Mouse (Mus musculus) gastrocnemius, postnatal 4 days (tissue): ENCODE data around the gene Elob. TPM values are rescaled to one million over a fixed set of nuclear protein-coding genes. Genes with fewer than 3 reads are reported as not detected.
A peak's percentile ranks its signal among the peaks of the same experiment; 100 is the strongest.

Experiments
- DNase-seq, 2 experiments: peaks; one replicate each; pipeline ENCODE4 v3.0.0; 2021 to 2022; ENCODE audit warnings: low spot score in 2 of 2, mixed read lengths in 2 of 2
- microRNA-seq: library from miRNA; unstranded; fragments of <30 nt; microRNA quantifications from one replicate; pipeline ENCODE4 v1.2.0, GENCODE M21; 2021
- total RNA-seq, 2 experiments: library from RNA; stranded (reverse); gene quantifications; 2 replicates each; pipeline ENCODE4 v1.2.3; 2021

The Elob gene
- total RNA-seq, 2 experiments from 2014 or later, result 428 to 459 TPM

- DNase-seq, result no peak
Observed at GRCm38 (mm10) chr17:23786510-23786931, 42.4 kb downstream of the Elob start.

- DNase-seq, result peak; percentile 38 to 64
Observed at GRCm38 (mm10) chr17:23785561-23786471, 43.1 kb downstream of the Elob start, which contains the start of gene Flywch2. Flywch2 (minus strand) TSS chr17:23786081.

GRCm38 (mm10) chr17:23783352-23783751 lies 45.6 kb downstream of the Elob start:
- no peak for DNase-seq

GRCm38 (mm10) chr17:23778447-23778846 lies 50.5 kb downstream of the Elob start:
- DNase-seq, result no peak

- DNase-seq, result no peak
Observed at GRCm38 (mm10) chr17:23777141-23777540, 51.8 kb downstream of the Elob start.

GRCm38 (mm10) chr17:23776216-23776615 lies 52.7 kb downstream of the Elob start:
- DNase-seq, result no peak

Small RNA genes lying within 50 kb of the gene (microRNA-seq; reads per million reads assigned to microRNA genes)
- gene Mir5125, result 1.3 reads per million

Other genes starting within 250 kb of the Elob start
- 1 to 10 TPM; 8.3 to 9.9 TPM for gene Zfp13, start 229.6 kb downstream of the Elob start, total RNA-seq
- not detected for gene Zscan10, start 228.3 kb downstream of the Elob start, total RNA-seq
- under 1 TPM; 0.70 to 0.71 TPM for gene Mmp25, start 183.9 kb downstream of the Elob start, total RNA-seq
- gene Bicdl2, start 168.6 kb downstream of the Elob start, total RNA-seq, result not detected
- gene Hcfc1r1, start 155.5 kb downstream of the Elob start, total RNA-seq, result 100 to 1,000 TPM; 214 to 230 TPM
- 10 to 100 TPM; 18.8 to 20.8 TPM for gene Thoc6, start 155.3 kb downstream of the Elob start, total RNA-seq
- 10 to 100 TPM; 43.7 to 55.5 TPM for gene Tnfrsf12a, start 151.7 kb downstream of the Elob start, total RNA-seq
- not detected for gene Cldn6, start 149.9 kb downstream of the Elob start, total RNA-seq
- gene Cldn9, start 145.1 kb downstream of the Elob start, total RNA-seq, result under 1 TPM; 0.61 to 0.91 TPM
- gene 1520401A03Rik, start 106.4 kb downstream of the Elob start, total RNA-seq, result under 1 TPM; 0.26 to 0.66 TPM
- 10 to 100 TPM; 11.1 to 12.4 TPM for gene Pkmyt1, start 102.8 kb downstream of the Elob start, total RNA-seq
- gene Paqr4, start 88.3 kb downstream of the Elob start, total RNA-seq, result 10 to 100 TPM; 12.5 to 13.4 TPM
- gene Kremen2, start 83.3 kb downstream of the Elob start, total RNA-seq, result under 1 TPM; 0.13 to 0.20 TPM
- 10 to 100 TPM; 44.5 to 49.2 TPM for gene Flywch1, start 57.5 kb downstream of the Elob start, total RNA-seq
- gene Flywch2, start 43.1 kb downstream of the Elob start, total RNA-seq, result 1 to 10 TPM; 5.6 to 6.0 TPM
- gene Srrm2, start 38.6 kb downstream of the Elob start, total RNA-seq, result 100 to 1,000 TPM; 293 to 304 TPM
- gene Prss33, start 6.9 kb upstream of the Elob start, total RNA-seq, result not detected
- gene Prss32, start 14.7 kb upstream of the Elob start, total RNA-seq, result not detected
- gene Prss41, start 15.0 kb upstream of the Elob start, total RNA-seq, result under 1 TPM in 1 of 2 experiments, not detected in 1; 0.18 TPM
- not detected for gene Prss21, start 38.9 kb upstream of the Elob start, total RNA-seq
- gene Dcpp1, start 51.7 kb upstream of the Elob start, total RNA-seq, result not detected
- not detected for gene Dcpp2, start 51.7 kb upstream of the Elob start, total RNA-seq
- not detected for gene Dcpp3, start 88.3 kb upstream of the Elob start, total RNA-seq
- not detected for gene Sbp, start 112.5 kb upstream of the Elob start, total RNA-seq
- gene Sbpl, start 126.1 kb upstream of the Elob start, total RNA-seq, result not detected
- not detected for gene Prss30, start 151.4 kb upstream of the Elob start, total RNA-seq
- not detected for gene Prss22, start 169.0 kb upstream of the Elob start, total RNA-seq
- not detected for gene Prss27, start 209.0 kb upstream of the Elob start, total RNA-seq
- 10 to 100 TPM; 26.0 to 30.4 TPM for gene Kctd5, start 244.3 kb upstream of the Elob start, total RNA-seq